Mouse (Mus musculus): ENCODE results near the gene Sox2. TPM values are rescaled to one million over a fixed set of nuclear protein-coding genes. Genes with fewer than 3 reads are reported as not detected.

Sox2 gene
- polyA plus RNA-seq, 1 experiment from 2014 or later: not detected

DNA sequence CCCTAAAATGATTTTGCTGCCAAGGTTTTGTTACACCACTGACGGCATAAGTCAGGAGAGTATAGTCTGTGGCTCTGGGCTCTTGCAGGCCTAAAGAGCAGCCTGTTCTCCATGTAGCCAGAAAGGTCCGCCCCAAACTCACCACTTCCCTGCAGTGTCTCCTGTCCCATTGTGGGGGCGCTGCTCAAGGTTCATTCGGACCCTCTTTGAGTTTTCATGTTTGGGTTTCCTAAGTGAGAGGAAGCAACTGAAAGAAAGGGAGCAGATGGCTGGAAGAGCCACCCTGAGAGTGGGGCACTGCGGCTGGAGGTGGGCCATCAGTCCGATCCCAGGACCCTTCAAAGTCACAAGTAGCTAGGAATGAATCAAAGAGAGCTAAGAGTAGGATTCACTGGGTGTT is 13.2 kb upstream of the Sox2 start:
- no peak overlapping the region for H3K9ac ChIP-seq (replicated peaks; ENCODE audit: low read length)
- no peak overlapping the region for H3K4me3 ChIP-seq (ENCODE audit: low read length)
- no peaks in the 10 kb centered on the region for H3K4me1 ChIP-seq (ENCODE audit: insufficient read depth, low read length)
- H3K4me2 ChIP-seq (replicated peaks; ENCODE audit: low read depth, low read length): no peak overlapping the region
- H3K9me3 ChIP-seq (ENCODE audit: low read length): no peaks in the 10 kb centered on the region
- H3K27ac ChIP-seq (ENCODE audit: low read length): no peak overlapping the region
- WGBS: 54% methylated on average over 6 of the region's 6 CpGs
- H3K27me3 ChIP-seq (ENCODE audit: insufficient read depth, low read length): peaks cover 69% of the 10 kb centered on the region
- no peaks in the 10 kb centered on the region for H3K36me3 ChIP-seq (ENCODE audit: insufficient read depth, low read length)
- no peak for ATAC-seq (ENCODE audit: low FRiP score, low TSS enrichment)

GRCm38 (mm10) chr3:34637481-34637880 is 12.7 kb upstream of the Sox2 start:
- no peak overlapping the region for H3K9ac ChIP-seq (replicated peaks; ENCODE audit: low read length)
- no peak for ATAC-seq (ENCODE audit: low FRiP score, low TSS enrichment)
- H3K9me3 ChIP-seq (ENCODE audit: low read length): no peaks in the 10 kb centered on the region
- H3K4me2 ChIP-seq (replicated peaks; ENCODE audit: low read depth, low read length): no peak overlapping the region
- WGBS: 45% methylated on average over 5 of the region's 5 CpGs
- no peaks in the 10 kb centered on the region for H3K36me3 ChIP-seq (ENCODE audit: insufficient read depth, low read length)
- H3K4me3 ChIP-seq (ENCODE audit: low read length): no peak overlapping the region
- peaks cover 74% of the 10 kb centered on the region for H3K27me3 ChIP-seq (ENCODE audit: insufficient read depth, low read length)
- no peak overlapping the region for H3K27ac ChIP-seq (ENCODE audit: low read length)
- H3K4me1 ChIP-seq (ENCODE audit: insufficient read depth, low read length): no peaks in the 10 kb centered on the region

DNA sequence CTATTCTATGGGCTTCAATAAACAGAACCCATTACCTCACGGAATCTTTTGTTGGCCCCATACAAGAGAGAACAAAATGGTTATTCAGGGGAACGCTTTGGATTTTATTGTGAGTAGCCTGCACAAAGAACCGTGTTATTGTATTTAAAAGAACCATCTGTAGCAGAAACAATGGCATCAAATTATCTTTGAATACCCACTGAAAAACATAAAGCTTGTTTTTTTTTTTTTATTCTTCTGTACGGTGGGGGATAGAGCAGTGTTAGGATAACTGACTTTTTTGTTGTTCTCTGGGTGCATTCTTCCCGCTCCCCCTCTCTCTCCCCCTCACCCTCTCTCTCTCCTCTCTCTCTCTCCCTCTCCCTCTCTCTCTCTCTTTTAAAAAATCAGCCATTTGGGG is 12.3 kb upstream of the Sox2 start:
- WGBS: 33% methylated on average over 5 of the region's 5 CpGs

DNA sequence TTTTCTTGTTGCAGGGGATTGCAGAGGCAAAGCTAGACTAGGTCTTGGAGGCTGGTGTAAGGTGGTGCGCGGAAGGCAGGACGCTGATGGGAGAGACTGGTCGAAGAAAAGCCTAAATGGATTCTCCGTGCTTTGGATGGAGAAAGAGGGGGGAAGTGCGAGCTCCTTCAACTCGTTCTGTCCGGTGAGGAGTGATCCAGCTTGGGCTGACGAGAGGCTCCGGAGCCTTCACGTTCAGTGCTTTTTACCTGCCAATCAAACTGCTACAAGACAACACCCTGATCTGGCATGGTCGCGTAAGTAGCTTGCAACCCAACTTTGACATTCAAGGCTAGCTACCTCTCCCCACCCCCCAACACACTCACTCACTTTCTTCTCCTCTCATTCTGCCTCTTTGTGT is 11.9 kb upstream of the Sox2 start:
- WGBS: 6% methylated on average over 13 of the region's 13 CpGs
- H3K27me3 ChIP-seq (ENCODE audit: insufficient read depth, low read length): peaks cover 83% of the 10 kb centered on the region
- no peak overlapping the region for H3K4me3 ChIP-seq (ENCODE audit: low read length)
- H3K36me3 ChIP-seq (ENCODE audit: insufficient read depth, low read length): no peaks in the 10 kb centered on the region
- H3K9ac ChIP-seq (replicated peaks; ENCODE audit: low read length): no peak overlapping the region
- no peak overlapping the region for H3K4me2 ChIP-seq (replicated peaks; ENCODE audit: low read depth, low read length)
- H3K9me3 ChIP-seq (ENCODE audit: low read length): no peaks in the 10 kb centered on the region
- H3K4me1 ChIP-seq (ENCODE audit: insufficient read depth, low read length): no peaks in the 10 kb centered on the region
- no peak overlapping the region for H3K27ac ChIP-seq (ENCODE audit: low read length)
- no peak for ATAC-seq (ENCODE audit: low FRiP score, low TSS enrichment)

More for the DNA sequence above, 12.3 kb upstream of the Sox2 start:
- Histone ChIP-seq H3K9me3 (ENCODE audit: low read length) (no peaks in the 10 kb centered on the region), H3K27me3 (ENCODE audit: insufficient read depth, low read length) (peaks cover 78% of the 10 kb centered on the region), H3K4me2 (replicated peaks; ENCODE audit: low read depth, low read length) (no peak overlapping the region), H3K36me3 (ENCODE audit: insufficient read depth, low read length) (no peaks in the 10 kb centered on the region), H3K9ac (replicated peaks; ENCODE audit: low read length) (no peak overlapping the region), H3K4me3 (ENCODE audit: low read length) (no peak overlapping the region), H3K27ac (ENCODE audit: low read length) (no peak overlapping the region), H3K4me1 (ENCODE audit: insufficient read depth, low read length) (no peaks in the 10 kb centered on the region)
- no peak for ATAC-seq (ENCODE audit: low FRiP score, low TSS enrichment)

GRCm38 (mm10) chr3:34639031-34639872 is 11.0 kb upstream of the Sox2 start:
- Histone ChIP-seq H3K4me2 (replicated peaks; ENCODE audit: low read depth, low read length) (no peak overlapping the region), H3K9me3 (ENCODE audit: low read length) (no peaks in the 10 kb centered on the region), H3K27me3 (ENCODE audit: insufficient read depth, low read length) (peaks cover 92% of the 10 kb centered on the region), H3K4me3 (ENCODE audit: low read length) (no peak overlapping the region), H3K4me1 (ENCODE audit: insufficient read depth, low read length) (no peaks in the 10 kb centered on the region), H3K27ac (ENCODE audit: low read length) (no peak overlapping the region), H3K36me3 (ENCODE audit: insufficient read depth, low read length) (no peaks in the 10 kb centered on the region), H3K9ac (replicated peaks; ENCODE audit: low read length) (no peak overlapping the region)
- 5% methylated on average over 24 of the region's 24 CpGs for WGBS
- ATAC-seq (ENCODE audit: low FRiP score, low TSS enrichment): peak; percentile 72; the same call in 1 of the 2 replicates

DNA sequence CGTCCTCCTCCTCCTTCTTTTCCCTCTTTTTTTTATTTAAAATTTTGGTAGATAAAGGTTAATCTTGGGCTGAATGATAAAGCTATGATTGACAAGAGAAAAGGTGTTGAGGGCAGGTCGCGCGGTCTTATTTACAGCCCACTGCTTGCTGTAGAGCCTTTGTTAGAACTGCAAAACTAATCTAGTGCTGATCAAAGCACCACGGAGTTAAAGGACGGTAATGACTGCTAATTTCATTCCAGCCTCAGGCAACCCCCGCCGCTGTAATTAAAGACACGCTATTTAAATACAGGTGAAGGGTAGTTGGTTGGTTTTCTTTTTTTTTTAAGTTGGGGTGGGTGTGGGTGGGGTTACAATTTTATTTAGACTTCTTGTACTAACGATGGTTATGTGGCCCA is 10.3 kb upstream of the Sox2 start:
- H3K9me3 ChIP-seq (ENCODE audit: low read length): no peaks in the 10 kb centered on the region
- no peak overlapping the region for H3K9ac ChIP-seq (replicated peaks; ENCODE audit: low read length)
- no peak for ATAC-seq (ENCODE audit: low FRiP score, low TSS enrichment)
- no peak overlapping the region for H3K4me3 ChIP-seq (ENCODE audit: low read length)
- no peak overlapping the region for H3K4me2 ChIP-seq (replicated peaks; ENCODE audit: low read depth, low read length)
- H3K27ac ChIP-seq (ENCODE audit: low read length): no peak overlapping the region
- 5% methylated on average over 10 of the region's 10 CpGs for WGBS
- no peaks in the 10 kb centered on the region for H3K4me1 ChIP-seq (ENCODE audit: insufficient read depth, low read length)
- H3K27me3 ChIP-seq (ENCODE audit: insufficient read depth, low read length): peaks cover 92% of the 10 kb centered on the region
- no peaks in the 10 kb centered on the region for H3K36me3 ChIP-seq (ENCODE audit: insufficient read depth, low read length)

- H3K4me3 ChIP-seq (ENCODE audit: low read length): no peak overlapping the region
- 6% methylated on average over 8 of the region's 8 CpGs for WGBS
- H3K4me1 ChIP-seq (ENCODE audit: insufficient read depth, low read length): no peaks in the 10 kb centered on the region
- no peak overlapping the region for H3K4me2 ChIP-seq (replicated peaks; ENCODE audit: low read depth, low read length)
- peaks cover 92% of the 10 kb centered on the region for H3K27me3 ChIP-seq (ENCODE audit: insufficient read depth, low read length)
- H3K36me3 ChIP-seq (ENCODE audit: insufficient read depth, low read length): no peaks in the 10 kb centered on the region
- no peaks in the 10 kb centered on the region for H3K9me3 ChIP-seq (ENCODE audit: low read length)
- H3K27ac ChIP-seq (ENCODE audit: low read length): no peak overlapping the region
- H3K9ac ChIP-seq (replicated peaks; ENCODE audit: low read length): no peak overlapping the region
- ATAC-seq (ENCODE audit: low FRiP score, low TSS enrichment): no peak
Measured at GRCm38 (mm10) chr3:34640276-34640675, 9.9 kb upstream of the Sox2 start.

GRCm38 (mm10) chr3:34640690-34641600 is 9.3 kb upstream of the Sox2 start:
- Histone ChIP-seq H3K4me2 (replicated peaks; ENCODE audit: low read depth, low read length) (no peak overlapping the region), H3K4me1 (ENCODE audit: insufficient read depth, low read length) (no peaks in the 10 kb centered on the region), H3K27ac (ENCODE audit: low read length) (no peak overlapping the region), H3K36me3 (ENCODE audit: insufficient read depth, low read length) (no peaks in the 10 kb centered on the region), H3K9me3 (ENCODE audit: low read length) (no peaks in the 10 kb centered on the region), H3K4me3 (ENCODE audit: low read length) (no peak overlapping the region), H3K9ac (replicated peaks; ENCODE audit: low read length) (no peak overlapping the region), H3K27me3 (ENCODE audit: insufficient read depth, low read length) (peaks cover 97% of the 10 kb centered on the region)
- 2% methylated on average over 33 of the region's 33 CpGs for WGBS
- no peak for ATAC-seq (ENCODE audit: low FRiP score, low TSS enrichment)

- ATAC-seq (ENCODE audit: low FRiP score, low TSS enrichment): no peak
- no peak overlapping the region for H3K27ac ChIP-seq (ENCODE audit: low read length)
- WGBS: under 1% methylated on average over 38 of the region's 38 CpGs
- H3K4me2 ChIP-seq (replicated peaks; ENCODE audit: low read depth, low read length): peak overlapping the region; percentile 19
- H3K36me3 ChIP-seq (ENCODE audit: insufficient read depth, low read length): no peaks in the 10 kb centered on the region
- no peaks in the 10 kb centered on the region for H3K9me3 ChIP-seq (ENCODE audit: low read length)
- H3K4me1 ChIP-seq (ENCODE audit: insufficient read depth, low read length): no peaks in the 10 kb centered on the region
- no peak overlapping the region for H3K9ac ChIP-seq (replicated peaks; ENCODE audit: low read length)
- H3K27me3 ChIP-seq (ENCODE audit: insufficient read depth, low read length): peaks cover 97% of the 10 kb centered on the region
- H3K4me3 ChIP-seq (ENCODE audit: low read length): peak overlapping the region; percentile 28
Measured at GRCm38 (mm10) chr3:34641756-34642497, 8.3 kb upstream of the Sox2 start.
